20 mouse cellular contexts compared by ENCODE assay signal in genomic region chr3:65891594-65891993, GRCm38 (mm10).
A peak's percentile ranks its signal among the peaks of the same experiment; 100 is the strongest.
DNase-seq lines count a peak whose midpoint lies in the region; ATAC-seq and TF ChIP-seq lines count a peak whose summit lies in the region.
"Had no signal": no experiment of that assay in that cellular context is flagged by ENCODE, and none has a peak within 500 bp of the region (broad histone marks: within the 10 kb centered on the region; RNA-seq: fewer than 3 reads in every experiment).

No protein-coding gene starts in this region.

- TF ChIP-seq POLR2A in lung, adult 2 months (IDR thresholded peaks at IDR 0.05; ENCODE audit: borderline replicate concordance, extremely low read depth, low read depth, low read length): no peak

- H3K9me3 ChIP-seq in midbrain, embryonic 14.5 days (ENCODE audit: control insufficient read depth, low read length): no peaks in the 10 kb centered on the region
- H3K9me3 ChIP-seq: embryonic facial prominence, embryonic 10.5 days; forebrain, embryonic 13.5 days; heart, embryonic 10.5 days; heart, embryonic 15.5 days; hindbrain, embryonic 13.5 days had no signal

- WGBS in lung, adult 2 months: 65% methylated on average over 1 of the region's 1 CpGs
- 88% methylated on average over 1 of the region's 1 CpGs for WGBS in midbrain, embryonic 14.5 days

- peak; percentile 82 for ATAC-seq in megakaryocyte progenitor cell, adult 5-6 weeks (replicated peaks; ENCODE audit: poor library complexity)
- ATAC-seq in midbrain, embryonic 14.5 days (ENCODE audit: low FRiP score, low TSS enrichment): no peak
- ATAC-seq: forebrain, embryonic 13.5 days; hindbrain, postnatal 0 days had no signal

- no peaks in the 10 kb centered on the region for H3K4me1 ChIP-seq in lung, adult 2 months (ENCODE audit: control insufficient read depth, insufficient read depth, low read length)
- H3K4me1 ChIP-seq in midbrain, embryonic 14.5 days (ENCODE audit: control insufficient read depth, insufficient read depth, low read length): no peaks in the 10 kb centered on the region
- H3K4me1 ChIP-seq: forebrain, embryonic 13.5 days had no signal

- H3K36me3 ChIP-seq in midbrain, embryonic 14.5 days (ENCODE audit: control insufficient read depth, insufficient read depth, low read length): no peaks in the 10 kb centered on the region
- H3K36me3 ChIP-seq: embryonic facial prominence, embryonic 10.5 days; heart, embryonic 15.5 days; hindbrain, embryonic 13.5 days had no signal

- peak; percentile 16 for DNase-seq in lung, postnatal 14 days
- no peak for DNase-seq in lung, adult 2 months
- DNase-seq in lung, postnatal 25 days (ENCODE audit: low spot score): peak; percentile 57
- DNase-seq in midbrain, embryonic 14.5 days: no peak
- DNase-seq in spleen, postnatal 4 days (ENCODE audit: low spot score in 2 of 2): no peak
- DNase-seq: adrenal gland, postnatal 10 days; cerebellum, adult 11-12 months; cerebellum, adult 9-11 months; cerebellum, postnatal 36 days; gastrocnemius, adult 2 months; gastrocnemius, postnatal 25 days; heart, adult 18-20 months; heart, postnatal 14 days had no signal

- H3K27ac ChIP-seq in midbrain, embryonic 14.5 days (replicated peaks; ENCODE audit: low read depth, low read length): no peak overlapping the region
- H3K27ac ChIP-seq: embryonic facial prominence, embryonic 10.5 days; forebrain, embryonic 13.5 days; gastrocnemius, adult 2 months; heart, embryonic 10.5 days; heart, embryonic 15.5 days; hindbrain, embryonic 13.5 days; hindbrain, postnatal 0 days had no signal

- no peak for TF ChIP-seq CTCF in lung, adult 2 months (IDR thresholded peaks at IDR 0.05; ENCODE audit: insufficient read depth, low read length)

- no peaks in the 10 kb centered on the region for H3K27me3 ChIP-seq in midbrain, embryonic 14.5 days (ENCODE audit: control insufficient read depth, insufficient read depth, low read length)
- H3K27me3 ChIP-seq: forebrain, embryonic 13.5 days; heart, embryonic 15.5 days; hindbrain, embryonic 13.5 days had no signal

- H3K4me3 ChIP-seq in lung, adult 2 months (replicated peaks; ENCODE audit: extremely low read depth, low read depth, low read length): no peak overlapping the region
- H3K4me3 ChIP-seq in midbrain, embryonic 14.5 days (replicated peaks; ENCODE audit: low read depth, low read length): no peak overlapping the region
- H3K4me3 ChIP-seq: embryonic facial prominence, embryonic 10.5 days; forebrain, embryonic 13.5 days; gastrocnemius, adult 2 months; heart, embryonic 10.5 days; heart, embryonic 15.5 days; hindbrain, embryonic 13.5 days had no signal

- no peak overlapping the region for H3K9ac ChIP-seq in midbrain, embryonic 14.5 days (replicated peaks; ENCODE audit: low read length)
- H3K9ac ChIP-seq: forebrain, embryonic 13.5 days; heart, embryonic 15.5 days; hindbrain, embryonic 13.5 days had no signal

- no peak overlapping the region for H3K4me2 ChIP-seq in midbrain, embryonic 14.5 days (ENCODE audit: low read length)
- H3K4me2 ChIP-seq: forebrain, embryonic 13.5 days; heart, embryonic 15.5 days; hindbrain, embryonic 13.5 days had no signal

Comparison
In these comparisons a context has a peak if more than half of its experiments do, and no peak if none do; other contexts are left out.
1. DNase-seq: peak in lung, postnatal 14 days (single experiment) and lung, postnatal 25 days (single experiment); none in lung, adult 2 months (single experiment), midbrain, embryonic 14.5 days (single experiment) and spleen, postnatal 4 days (0 of 2).